In the genomic region with DNA sequence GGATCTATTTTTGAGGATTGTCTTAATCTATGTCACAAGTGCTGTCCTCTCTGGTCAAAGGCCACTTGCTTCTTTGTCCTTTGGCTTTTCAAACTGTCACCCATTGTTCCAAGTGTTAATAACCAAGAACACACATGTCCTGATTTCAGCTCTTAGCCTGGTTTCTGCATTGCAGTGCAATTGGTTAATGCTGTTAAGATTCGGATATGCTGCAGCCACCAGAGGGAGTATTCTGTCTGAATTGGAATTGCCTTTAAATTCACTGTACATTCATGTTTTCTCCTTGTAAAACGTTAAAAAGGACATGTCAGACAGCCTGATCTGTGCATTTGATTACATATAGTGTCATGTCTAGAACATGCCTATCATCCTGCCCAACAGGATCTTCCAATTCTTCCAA, we compare ENCODE assay signal across 9 mouse cellular contexts. TPM values are rescaled to one million over a fixed set of nuclear protein-coding genes. Genes with fewer than 3 reads are reported as not detected.
A peak's percentile ranks its signal among the peaks of the same experiment; 100 is the strongest.
DNase-seq lines count a peak whose midpoint lies in the region; ATAC-seq and TF ChIP-seq lines count a peak whose summit lies in the region.
"Had no signal": no experiment of that assay in that cellular context is flagged by ENCODE, and none has a peak within 500 bp of the region (broad histone marks: within the 10 kb centered on the region; RNA-seq: fewer than 3 reads in every experiment).

No protein-coding gene starts in this region.

- no peaks in the 10 kb centered on the region for H3K9me3 ChIP-seq in forebrain, embryonic 14.5 days (replicated peaks; ENCODE audit: control insufficient read depth, low read length)
- H3K9me3 ChIP-seq in limb, embryonic 14.5 days (ENCODE audit: control insufficient read depth, low read length), result no peaks in the 10 kb centered on the region
- H3K9me3 ChIP-seq: embryonic facial prominence, embryonic 15.5 days had no signal

- no peaks in the 10 kb centered on the region for H3K36me3 ChIP-seq in forebrain, embryonic 14.5 days (ENCODE audit: control insufficient read depth, insufficient read depth, low read length)
- H3K36me3 ChIP-seq in limb, embryonic 14.5 days (ENCODE audit: control insufficient read depth, insufficient read depth, low read length), result no peaks in the 10 kb centered on the region
- H3K36me3 ChIP-seq: embryonic facial prominence, embryonic 15.5 days had no signal

- WGBS in forebrain, embryonic 14.5 days, result 27% methylated on average over 2 of the region's 2 CpGs
- 21% methylated on average over 2 of the region's 2 CpGs for WGBS in limb, embryonic 14.5 days

- no peak overlapping the region for H3K9ac ChIP-seq in forebrain, embryonic 14.5 days (ENCODE audit: low read length)
- H3K9ac ChIP-seq in limb, embryonic 14.5 days (ENCODE audit: low read depth, low read length, severe bottlenecking), result no peak overlapping the region
- H3K9ac ChIP-seq: embryonic facial prominence, embryonic 15.5 days had no signal

- no peaks in the 10 kb centered on the region for H3K27me3 ChIP-seq in forebrain, embryonic 14.5 days (replicated peaks; ENCODE audit: control insufficient read depth, insufficient read depth, low read length)
- no peaks in the 10 kb centered on the region for H3K27me3 ChIP-seq in limb, embryonic 14.5 days (ENCODE audit: control insufficient read depth, insufficient read depth, low read length)
- H3K27me3 ChIP-seq: embryonic facial prominence, embryonic 15.5 days had no signal

- ATAC-seq in forebrain, embryonic 14.5 days, result peak; percentile 70; the same call in 1 of the 2 replicates
- ATAC-seq in limb, embryonic 14.5 days (ENCODE audit: low FRiP score, low read depth), result no peak; the same call in 1 of the 2 replicates

- H3K4me3 ChIP-seq in forebrain, embryonic 14.5 days (ENCODE audit: low read depth, low read length), result no peak overlapping the region
- H3K4me3 ChIP-seq in limb, embryonic 14.5 days (replicated peaks; ENCODE audit: low read length), result no peak overlapping the region
- H3K4me3 ChIP-seq: embryonic facial prominence, embryonic 15.5 days had no signal

- TF ChIP-seq POLR2A in limb, embryonic 14.5 days (IDR thresholded peaks at IDR 0.05; ENCODE audit: borderline replicate concordance, extremely low read depth, insufficient read depth, insufficient read length), result no peak

- DNase-seq in kidney, postnatal 4 days, result peak; percentile 29 to 47
- no peak for DNase-seq in kidney, adult 18-20 months
- DNase-seq in adipocyte (ENCODE audit: low spot score), result peak; percentile 53
- DNase-seq in forebrain, embryonic 14.5 days (ENCODE audit: low spot score), result peak; percentile 80
- DNase-seq in limb, embryonic 14.5 days (ENCODE audit: low spot score), result peak; percentile 81
- no peak for DNase-seq in thymus, postnatal 14 days
- no peak for DNase-seq in cerebellum, postnatal 25 days
- no peak for DNase-seq in adrenal gland, postnatal 4 days (ENCODE audit: low spot score in 2 of 2)

- no peak overlapping the region for H3K27ac ChIP-seq in forebrain, embryonic 14.5 days (ENCODE audit: low read depth, low read length)
- H3K27ac ChIP-seq in limb, embryonic 14.5 days (replicated peaks; ENCODE audit: low read depth, low read length), result no peak overlapping the region
- H3K27ac ChIP-seq: embryonic facial prominence, embryonic 15.5 days had no signal

- H3K4me2 ChIP-seq in forebrain, embryonic 14.5 days (ENCODE audit: low read length), result no peak overlapping the region
- no peak overlapping the region for H3K4me2 ChIP-seq in limb, embryonic 14.5 days (replicated peaks; ENCODE audit: low read depth, low read length, severe bottlenecking)
- H3K4me2 ChIP-seq: embryonic facial prominence, embryonic 15.5 days had no signal

- no peaks in the 10 kb centered on the region for H3K4me1 ChIP-seq in forebrain, embryonic 14.5 days (ENCODE audit: control insufficient read depth, insufficient read depth, low read length)
- peaks cover 3% of the 10 kb centered on the region; the same call in 1 of the 2 replicates for H3K4me1 ChIP-seq in limb, embryonic 14.5 days (ENCODE audit: control insufficient read depth, insufficient read depth, low read length)
- H3K4me1 ChIP-seq: embryonic facial prominence, embryonic 15.5 days had no signal

RNA-seq across cellular contexts. Expression of a gene that starts 40.4 kb away (rescaled TPM):
- 37.3 and 42.6 TPM in 2 replicates for polyA plus RNA-seq in forebrain, embryonic 14.5 days (2014; fragmentation: Nextera tagmentation; extraction: Ambion mirVana)
- 8.0 and 9.9 TPM in 2 replicates for polyA plus RNA-seq in limb, embryonic 14.5 days (2012; rRNA removed)
- polyA plus RNA-seq in limb, embryonic 14.5 days (2014; fragmentation: Nextera tagmentation; extraction: Ambion mirVana), result 24.8 and 27.2 TPM in 2 replicates
- 10 to 100 TPM; 13.3 to 14.0 TPM for total RNA-seq in adrenal gland, postnatal 4 days (2021)

RNA-seq across cellular contexts. Expression of a gene that starts 57.3 kb away (rescaled TPM):
- 211 and 245 TPM in 2 replicates for polyA plus RNA-seq in forebrain, embryonic 14.5 days (2014; fragmentation: Nextera tagmentation; extraction: Ambion mirVana)
- polyA plus RNA-seq in limb, embryonic 14.5 days (2012; rRNA removed), result 73.0 and 92.1 TPM in 2 replicates
- polyA plus RNA-seq in limb, embryonic 14.5 days (2014; fragmentation: Nextera tagmentation; extraction: Ambion mirVana), result 187 and 197 TPM in 2 replicates
- 100 to 1,000 TPM; 100 to 106 TPM for total RNA-seq in adrenal gland, postnatal 4 days (2021)

RNA-seq across cellular contexts. Expression of a gene that starts 57.4 kb away (rescaled TPM):
- 118 and 136 TPM in 2 replicates for polyA plus RNA-seq in forebrain, embryonic 14.5 days (2014; fragmentation: Nextera tagmentation; extraction: Ambion mirVana)
- 19.5 and 37.3 TPM in 2 replicates for polyA plus RNA-seq in limb, embryonic 14.5 days (2012; rRNA removed)
- 108 and 116 TPM in 2 replicates for polyA plus RNA-seq in limb, embryonic 14.5 days (2014; fragmentation: Nextera tagmentation; extraction: Ambion mirVana)
- 10 to 100 TPM; 58.0 to 65.5 TPM for total RNA-seq in adrenal gland, postnatal 4 days (2021)

Comparison
In these comparisons a context has a peak if more than half of its experiments do, and no peak if none do; other contexts are left out.
1. DNase-seq: peak in kidney, postnatal 4 days (2 of 2), adipocyte (single experiment), forebrain, embryonic 14.5 days (single experiment) and limb, embryonic 14.5 days (single experiment); none in kidney, adult 18-20 months (single experiment), thymus, postnatal 14 days (single experiment), cerebellum, postnatal 25 days (0 of 2) and adrenal gland, postnatal 4 days (0 of 2).